Mouse (Mus musculus): ENCODE measurements around the gene Sash1. TPM values are rescaled to one million over a fixed set of nuclear protein-coding genes. Genes with fewer than 3 reads are reported as not detected.
A peak's percentile ranks its signal among the peaks of the same experiment; 100 is the strongest.
"Not testable (repeated sequence)": the region's sequence is repeated elsewhere in the genome, so short reads cannot be mapped to it uniquely, and the experiment has no call there.

The Sash1 gene
- total and polyA plus RNA-seq, 2 experiments = 9.6 to 21.1 TPM

GRCm38 (mm10) chr10:8729387-8730337 lies 156.2 kb downstream of the Sash1 start:
- 93% methylated on average over 34 of the region's 34 CpGs for WGBS
- no peak overlapping the region for H3K27ac ChIP-seq (replicated peaks; ENCODE audit: insufficient read depth, low read depth, low read length)
- no peak overlapping the region for H3K9ac ChIP-seq (ENCODE audit: low read depth, low read length)
- H3K27me3 ChIP-seq (ENCODE audit: control insufficient read depth, insufficient read depth, low read length) = no peaks in the 10 kb centered on the region
- H3K79me2 ChIP-seq (ENCODE audit: control insufficient read depth, insufficient read depth, low read length) = no peaks in the 10 kb centered on the region
- H3K36me3 ChIP-seq (ENCODE audit: control insufficient read depth, insufficient read depth, low read length) = peaks cover 74% of the 10 kb centered on the region
- no peaks in the 10 kb centered on the region for H3K4me1 ChIP-seq (ENCODE audit: control insufficient read depth, insufficient read depth, low read length)
- TF ChIP-seq POLR2A (IDR thresholded peaks at IDR 0.05; ENCODE audit: extremely low read depth, insufficient read depth, low read length) = no peak
- TF ChIP-seq CTCF (IDR thresholded peaks at IDR 0.05; ENCODE audit: low read depth, low read length) = no peak
- DNase-seq (ENCODE audit: extremely low read depth, low read depth, low spot score) = no peak
- no peak overlapping the region for H3K4me3 ChIP-seq (ENCODE audit: insufficient read depth, low read depth, low read length)

- Histone ChIP-seq H3K4me3 (ENCODE audit: insufficient read depth, low read depth, low read length) (no peak overlapping the region), H3K27me3 (ENCODE audit: control insufficient read depth, insufficient read depth, low read length) (no peaks in the 10 kb centered on the region), H3K9ac (ENCODE audit: low read depth, low read length) (no peak overlapping the region), H3K4me1 (ENCODE audit: control insufficient read depth, insufficient read depth, low read length) (peaks cover 2% of the 10 kb centered on the region; the same call in 1 of the 2 replicates), H3K27ac (replicated peaks; ENCODE audit: insufficient read depth, low read depth, low read length) (no peak overlapping the region), H3K79me2 (ENCODE audit: control insufficient read depth, insufficient read depth, low read length) (no peaks in the 10 kb centered on the region), H3K36me3 (ENCODE audit: control insufficient read depth, insufficient read depth, low read length) (peaks cover 18% of the 10 kb centered on the region)
- TF ChIP-seq POLR2A (IDR thresholded peaks at IDR 0.05; ENCODE audit: extremely low read depth, insufficient read depth, low read length) (no peak), CTCF (IDR thresholded peaks at IDR 0.05; ENCODE audit: low read depth, low read length) (no peak)
- DNase-seq (ENCODE audit: extremely low read depth, low read depth, low spot score) = no peak
- 73% methylated on average over 13 of the region's 13 CpGs for WGBS
These were observed 166.5 kb downstream of the Sash1 start for GRCm38 (mm10) chr10:8719345-8719744.

- no peak for DNase-seq (ENCODE audit: extremely low read depth, low read depth, low spot score)
- Histone ChIP-seq H3K9ac (ENCODE audit: low read depth, low read length) (no peak overlapping the region), H3K79me2 (ENCODE audit: control insufficient read depth, insufficient read depth, low read length) (no peaks in the 10 kb centered on the region), H3K27ac (replicated peaks; ENCODE audit: insufficient read depth, low read depth, low read length) (no peak overlapping the region), H3K27me3 (ENCODE audit: control insufficient read depth, insufficient read depth, low read length) (no peaks in the 10 kb centered on the region), H3K36me3 (ENCODE audit: control insufficient read depth, insufficient read depth, low read length) (peaks cover 14% of the 10 kb centered on the region), H3K4me3 (ENCODE audit: insufficient read depth, low read depth, low read length) (no peak overlapping the region), H3K4me1 (ENCODE audit: control insufficient read depth, insufficient read depth, low read length) (peaks cover 2% of the 10 kb centered on the region; the same call in 1 of the 2 replicates)
- WGBS = 67% methylated on average over 7 of the region's 7 CpGs
- TF ChIP-seq POLR2A (IDR thresholded peaks at IDR 0.05; ENCODE audit: extremely low read depth, insufficient read depth, low read length) = no peak
- TF ChIP-seq CTCF (IDR thresholded peaks at IDR 0.05; ENCODE audit: low read depth, low read length) = no peak
These were observed 167.0 kb downstream of the Sash1 start for GRCm38 (mm10) chr10:8718831-8719230.

- Histone ChIP-seq H3K27ac (replicated peaks; ENCODE audit: insufficient read depth, low read depth, low read length) (no peak overlapping the region), H3K27me3 (ENCODE audit: control insufficient read depth, insufficient read depth, low read length) (no peaks in the 10 kb centered on the region), H3K36me3 (ENCODE audit: control insufficient read depth, insufficient read depth, low read length) (peaks cover 7% of the 10 kb centered on the region), H3K4me3 (ENCODE audit: insufficient read depth, low read depth, low read length) (no peak overlapping the region), H3K9ac (ENCODE audit: low read depth, low read length) (no peak overlapping the region), H3K79me2 (ENCODE audit: control insufficient read depth, insufficient read depth, low read length) (no peaks in the 10 kb centered on the region), H3K4me1 (ENCODE audit: control insufficient read depth, insufficient read depth, low read length) (peaks cover 2% of the 10 kb centered on the region; the same call in 1 of the 2 replicates)
- no peak for DNase-seq (ENCODE audit: extremely low read depth, low read depth, low spot score)
- WGBS = 84% methylated on average over 5 of the region's 5 CpGs
- TF ChIP-seq CTCF (IDR thresholded peaks at IDR 0.05; ENCODE audit: low read depth, low read length) = no peak
- TF ChIP-seq POLR2A (IDR thresholded peaks at IDR 0.05; ENCODE audit: extremely low read depth, insufficient read depth, low read length) = no peak
These were observed 168.7 kb downstream of the Sash1 start for GRCm38 (mm10) chr10:8717171-8717570.

GRCm38 (mm10) chr10:8715679-8716284 lies 170.1 kb downstream of the Sash1 start:
- 10% methylated on average over 12 of the region's 12 CpGs for WGBS
- no peaks in the 10 kb centered on the region for H3K27me3 ChIP-seq (ENCODE audit: control insufficient read depth, insufficient read depth, low read length)
- H3K27ac ChIP-seq (replicated peaks; ENCODE audit: insufficient read depth, low read depth, low read length) = no peak overlapping the region
- peaks cover 2% of the 10 kb centered on the region; the same call in 1 of the 2 replicates for H3K4me1 ChIP-seq (ENCODE audit: control insufficient read depth, insufficient read depth, low read length)
- DNase-seq (ENCODE audit: extremely low read depth, low read depth, low spot score) = peak; percentile 47
- no peaks in the 10 kb centered on the region for H3K36me3 ChIP-seq (ENCODE audit: control insufficient read depth, insufficient read depth, low read length)
- H3K79me2 ChIP-seq (ENCODE audit: control insufficient read depth, insufficient read depth, low read length) = no peaks in the 10 kb centered on the region
- peak; percentile 94 for TF ChIP-seq CTCF (IDR thresholded peaks at IDR 0.05; ENCODE audit: low read depth, low read length)
- no peak for TF ChIP-seq POLR2A (IDR thresholded peaks at IDR 0.05; ENCODE audit: extremely low read depth, insufficient read depth, low read length)
- no peak overlapping the region for H3K9ac ChIP-seq (ENCODE audit: low read depth, low read length)
- no peak overlapping the region for H3K4me3 ChIP-seq (ENCODE audit: insufficient read depth, low read depth, low read length)

GRCm38 (mm10) chr10:8696636-8697035 lies 189.2 kb downstream of the Sash1 start:
- not testable (repeated sequence) for H3K79me2 ChIP-seq (ENCODE audit: control insufficient read depth, insufficient read depth, low read length); H3K4me1 ChIP-seq (ENCODE audit: control insufficient read depth, insufficient read depth, low read length); H3K36me3 ChIP-seq (ENCODE audit: control insufficient read depth, insufficient read depth, low read length); H3K4me3 ChIP-seq (ENCODE audit: insufficient read depth, low read depth, low read length); H3K27me3 ChIP-seq (ENCODE audit: control insufficient read depth, insufficient read depth, low read length); H3K9ac ChIP-seq (ENCODE audit: low read depth, low read length); H3K27ac ChIP-seq (replicated peaks; ENCODE audit: insufficient read depth, low read depth, low read length); DNase-seq (ENCODE audit: extremely low read depth, low read depth, low spot score)
- WGBS = 90% methylated on average over 1 of the region's 1 CpGs

Measured in liver, adult 2 months (tissue).